Mouse (Mus musculus) brain, embryonic 14.5 days (tissue): ENCODE data around the gene Scaf4.

Experiments used
- CTCF ChIP-seq: fragments of 200-500 bp; IDR thresholded peaks from 2 replicates; pipeline ENCODE4 v1.5.1; 2012; ENCODE audit warnings: inconsistent platforms, mild to moderate bottlenecking, moderate library complexity, borderline replicate concordance; ENCODE audit not compliant: insufficient read depth, insufficient read length; ENCODE audit errors: extremely low read depth
- POLR2A ChIP-seq: fragments of 200-500 bp; IDR thresholded peaks from 2 replicates; pipeline ENCODE4 v1.6.1; 2012; ENCODE audit warnings: mild to moderate bottlenecking, inconsistent platforms, borderline replicate concordance; ENCODE audit not compliant: poor library complexity, insufficient read depth, insufficient read length, severe bottlenecking; ENCODE audit errors: extremely low read depth

DNA sequence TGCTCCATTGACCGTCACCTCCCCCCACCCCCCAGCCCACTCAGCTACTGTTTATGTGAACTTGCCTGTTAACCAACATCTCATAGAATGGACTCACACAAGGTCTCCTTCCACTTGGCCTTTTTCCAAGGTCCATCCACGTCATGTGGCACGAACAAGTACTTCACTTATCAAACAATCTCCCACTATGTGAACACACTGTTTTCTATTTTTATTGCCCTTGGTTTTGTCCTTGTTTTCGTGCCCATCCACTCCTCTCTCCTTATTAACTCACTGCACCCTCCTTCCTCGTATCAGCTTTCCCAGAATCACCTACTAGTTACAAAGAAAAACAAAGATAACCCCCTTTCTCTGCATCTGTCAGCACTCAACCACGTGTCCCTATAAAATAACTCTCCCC, 49.7 kb downstream of the Scaf4 start:
- TF ChIP-seq CTCF (no peak), POLR2A (no peak)
